Mouse (Mus musculus) adrenal gland, adult 8-10 months (tissue): ENCODE results near the gene Slc25a38. TPM values are rescaled to one million over a fixed set of nuclear protein-coding genes. Genes with fewer than 3 reads are reported as not detected.
"Not testable (repeated sequence)": the region's sequence is repeated elsewhere in the genome, so short reads cannot be mapped to it uniquely, and the experiment has no call there.

ENCODE experiments used
- DNase-seq: peaks from one replicate; pipeline ENCODE4 v3.0.0; 2022
- total RNA-seq, 4 experiments: library from RNA; stranded (reverse); gene quantifications; 2 replicates each; pipeline ENCODE4 v1.2.4; 2022

Slc25a38 gene
- total RNA-seq, 4 experiments from 2014 or later = 30.0 to 35.8 (median 30.9) TPM

DNA sequence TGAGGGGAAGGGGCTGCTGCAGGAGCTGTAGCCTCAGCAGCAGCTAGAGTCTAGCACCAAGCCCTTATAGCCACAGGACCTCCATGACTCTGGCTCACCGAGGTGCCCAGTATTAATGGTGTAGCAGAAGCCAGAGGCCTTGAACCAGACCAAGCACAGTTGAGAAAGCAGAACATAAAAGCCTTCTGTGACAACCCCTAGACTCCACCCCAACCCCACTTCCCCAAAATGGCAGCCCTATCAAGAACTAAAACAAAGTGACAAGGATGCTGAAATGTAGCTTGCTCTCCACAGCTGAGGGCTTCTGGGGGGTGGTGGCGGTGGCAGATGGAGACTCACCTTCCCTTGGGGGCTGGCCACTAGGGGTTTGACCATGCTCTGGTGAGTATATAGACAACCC is 9.0 kb upstream of the Slc25a38 start:
- DNase-seq = no peak

- DNase-seq = not testable (repeated sequence)
Measured at GRCm38 (mm10) chr9:120108953-120109352, 1.2 kb upstream of the Slc25a38 start.

- DNase-seq = no peak
Measured at GRCm38 (mm10) chr9:120111156-120111945, 1.2 kb downstream of the Slc25a38 start.

DNA sequence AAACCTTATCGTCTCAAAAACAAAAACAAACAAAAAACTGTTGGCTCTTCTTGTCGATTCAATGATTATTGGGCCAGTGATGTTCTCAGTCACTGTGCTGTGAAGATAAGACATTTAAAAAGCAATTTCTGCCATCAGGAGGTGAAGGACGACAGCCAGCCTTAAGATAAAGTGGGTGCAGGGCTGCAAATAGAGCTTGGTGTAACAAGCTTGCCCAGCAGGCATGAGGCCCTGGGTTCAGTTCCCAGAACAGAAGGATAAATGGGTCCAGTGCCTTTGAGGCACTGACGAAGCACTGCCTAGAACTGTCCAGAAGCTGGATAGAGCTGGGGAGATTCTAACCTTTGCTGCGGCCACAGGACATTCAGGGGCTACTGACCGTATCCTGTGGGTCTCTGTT is 2.3 kb downstream of the Slc25a38 start:
- DNase-seq = no peak

DNA sequence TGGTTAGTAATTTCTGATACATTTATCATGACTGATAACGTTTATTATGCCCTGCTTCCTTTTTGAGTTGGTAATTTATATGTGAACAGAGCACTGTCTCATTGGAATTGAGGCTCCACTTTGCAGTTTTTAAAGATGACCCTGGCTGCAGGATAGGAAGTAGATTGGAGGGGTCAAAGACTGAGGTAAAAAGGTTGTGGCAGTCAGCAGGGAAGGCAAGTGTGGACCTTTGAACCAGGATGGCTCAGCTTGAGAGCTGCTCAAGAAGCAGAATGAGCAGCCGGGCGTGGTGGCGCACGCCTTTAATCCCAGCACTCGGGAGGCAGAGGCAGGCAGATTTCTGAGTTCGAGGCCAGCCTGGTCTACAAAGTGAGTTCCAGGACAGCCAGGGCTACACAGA is 3.3 kb downstream of the Slc25a38 start:
- DNase-seq = no peak

- DNase-seq = no peak
Measured at GRCm38 (mm10) chr9:120114051-120114788, 4.0 kb downstream of the Slc25a38 start.

GRCm38 (mm10) chr9:120114789-120115151 is 4.6 kb downstream of the Slc25a38 start:
- DNase-seq = no peak

- DNase-seq = no peak
Measured at GRCm38 (mm10) chr9:120115580-120115979, 5.4 kb downstream of the Slc25a38 start.

DNA sequence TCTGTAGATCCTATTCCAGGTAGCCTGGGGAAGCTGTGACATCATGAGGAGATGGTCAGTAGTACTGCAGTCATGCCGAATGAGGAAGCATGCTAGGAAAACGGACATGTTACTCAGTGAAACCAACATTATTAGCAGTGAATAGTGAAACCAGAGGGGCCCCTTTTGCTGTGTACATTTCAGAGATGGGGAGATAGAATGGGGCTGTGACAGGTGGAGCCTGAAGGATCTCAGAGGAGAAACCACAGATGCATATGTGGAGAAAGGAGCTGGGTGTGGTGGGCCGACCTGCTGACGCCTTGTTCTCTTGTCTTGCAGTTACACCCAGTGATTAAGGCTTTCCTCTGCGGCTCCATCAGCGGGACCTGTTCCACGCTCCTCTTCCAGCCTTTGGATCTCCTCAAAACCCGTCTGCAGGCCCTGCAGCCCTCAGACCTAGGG is 6.0 kb downstream of the Slc25a38 start:
- DNase-seq = no peak

- no peak for DNase-seq
Measured at GRCm38 (mm10) chr9:120118212-120118611, 8.0 kb downstream of the Slc25a38 start.

DNA sequence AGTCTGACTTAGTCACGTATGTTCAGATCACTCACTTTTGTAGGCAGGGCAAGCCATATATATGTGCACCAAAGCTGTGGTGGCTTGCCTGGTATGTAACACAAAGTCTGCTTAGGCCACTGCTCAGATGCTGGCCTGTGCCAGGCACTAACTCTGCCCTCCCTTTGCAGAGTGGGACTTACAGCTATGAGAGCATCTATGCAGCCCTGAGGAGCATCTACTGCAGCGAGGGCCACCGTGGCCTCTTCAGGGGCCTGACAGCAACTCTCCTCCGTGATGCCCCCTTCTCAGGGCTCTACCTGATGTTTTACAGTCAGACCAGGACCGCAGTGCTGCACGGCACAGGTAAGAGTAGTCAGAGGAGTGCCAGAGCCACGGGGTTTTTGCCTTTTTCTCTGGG is 10.3 kb downstream of the Slc25a38 start:
- no peak for DNase-seq

GRCm38 (mm10) chr9:120126868-120127267 is 16.7 kb downstream of the Slc25a38 start:
- no peak for DNase-seq

GRCm38 (mm10) chr9:120127538-120128251 is 17.5 kb downstream of the Slc25a38 start, which contains the start of gene Rpsa:
Gene Rpsa, plus strand, starts transcription at chr9:120127689.
- DNase-seq = peak; percentile 97

DNA sequence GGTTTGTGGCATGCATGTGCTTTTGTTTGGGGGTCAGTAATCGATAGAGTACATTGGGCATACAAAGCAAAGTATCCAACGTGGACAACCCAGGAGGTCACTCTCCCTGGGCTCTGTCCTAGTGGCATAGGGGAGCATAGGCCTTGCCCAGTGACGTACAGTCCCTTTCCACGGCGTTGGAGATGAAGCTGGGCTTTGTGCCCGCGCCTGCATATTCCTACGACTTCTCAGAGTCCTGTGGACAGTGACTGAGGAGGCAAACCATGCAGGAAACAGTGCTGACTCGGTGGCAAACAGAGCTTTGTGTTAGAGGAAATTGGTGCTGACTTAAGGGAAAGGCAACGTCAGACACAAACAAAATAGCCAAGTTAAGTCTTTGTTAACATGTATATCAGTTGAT is 19.1 kb downstream of the Slc25a38 start:
- no peak for DNase-seq

GRCm38 (mm10) chr9:120131784-120132288 is 21.7 kb downstream of the Slc25a38 start:
- DNase-seq = no peak

- no peak for DNase-seq
Measured at GRCm38 (mm10) chr9:120132980-120133754, 23.0 kb downstream of the Slc25a38 start.

GRCm38 (mm10) chr9:120133755-120134475 is 23.7 kb downstream of the Slc25a38 start:
- DNase-seq = no peak

DNA sequence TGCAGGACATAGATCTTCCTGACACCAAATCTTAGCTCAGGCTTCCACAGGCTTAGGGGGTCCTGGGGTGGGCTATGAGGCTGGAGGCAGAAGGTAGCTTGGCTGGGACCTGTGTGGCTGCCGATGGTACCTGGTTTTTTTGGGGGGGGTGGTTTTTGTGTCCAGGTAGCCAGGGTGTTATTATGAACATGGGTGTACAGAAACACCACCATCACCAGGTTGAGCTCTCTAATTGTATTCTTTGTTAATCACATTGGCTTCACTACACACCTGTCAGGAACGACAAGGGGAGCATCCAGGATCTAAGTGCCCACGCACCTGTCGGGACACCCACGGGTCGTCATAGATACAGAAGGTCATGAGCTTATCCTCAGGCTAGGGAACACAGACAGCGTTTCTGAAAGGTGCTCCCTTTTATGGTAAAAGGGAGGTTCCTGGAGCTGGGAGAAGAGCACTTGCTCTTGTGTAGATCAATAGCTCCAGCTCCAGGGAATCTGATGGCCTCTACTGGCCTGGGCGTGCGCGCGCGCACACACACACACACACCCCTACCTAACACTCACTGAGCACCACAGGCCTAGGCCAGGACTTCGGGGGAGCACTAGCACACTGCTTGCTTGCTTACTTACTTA is 24.5 kb downstream of the Slc25a38 start:
- no peak for DNase-seq

DNA sequence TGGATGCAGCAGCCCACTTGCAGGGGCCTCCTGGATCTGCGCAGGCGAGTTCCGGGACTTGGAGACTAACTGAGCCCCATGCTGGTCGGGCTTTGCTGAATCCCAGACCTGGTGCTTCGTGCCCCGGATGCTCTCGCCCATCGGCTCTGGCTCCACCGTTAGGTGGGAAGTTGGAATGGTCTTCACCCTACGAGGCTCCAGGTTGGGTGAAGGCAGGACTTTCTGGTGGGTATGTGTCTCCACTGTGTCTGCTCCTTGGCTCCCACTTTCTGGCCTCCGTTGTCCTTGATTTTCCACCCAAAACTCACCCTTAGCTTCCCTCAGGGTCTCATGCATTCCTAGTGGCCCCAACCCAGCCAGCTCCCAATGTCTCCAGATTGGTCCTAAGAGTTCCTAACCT is 25.3 kb downstream of the Slc25a38 start:
- DNase-seq = no peak

- DNase-seq = peak; percentile 38
Measured at GRCm38 (mm10) chr9:120140652-120141051, 30.5 kb downstream of the Slc25a38 start.

DNA sequence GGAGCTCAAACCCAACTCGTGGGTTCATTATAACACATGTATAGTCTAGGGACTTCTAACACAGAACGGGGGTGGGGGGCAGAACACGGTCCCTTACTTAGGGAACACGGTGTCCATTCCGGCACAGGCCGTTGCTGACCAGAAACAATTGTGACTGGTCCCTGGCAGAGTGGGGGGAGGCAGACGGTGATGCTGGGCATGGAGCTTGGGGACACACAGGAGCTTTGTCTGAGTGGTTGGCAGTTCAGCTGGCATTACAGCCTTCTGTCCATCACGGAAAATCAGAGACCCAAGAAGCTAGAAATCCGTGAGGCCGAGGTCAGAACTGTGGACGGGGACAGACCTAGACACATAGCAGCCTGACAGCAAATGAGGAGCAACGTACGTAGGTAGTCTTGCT is 34.3 kb downstream of the Slc25a38 start:
- DNase-seq = no peak
